Mouse (Mus musculus) hindbrain, embryonic 13.5 days (tissue): ENCODE data around the gene Zfp423. TPM values are rescaled to one million over a fixed set of nuclear protein-coding genes. Genes with fewer than 3 reads are reported as not detected.

Source experiments
- ATAC-seq: fragments of 200-750 bp; cut with Nextera tagmentation; 2 replicates; pipeline ENCODE4 v1.8.0; 2017; ENCODE audit warnings: moderate TSS enrichment; ENCODE audit not compliant: low FRiP score
- H3K27ac ChIP-seq: fragments of 300-500 bp; sonication (generic); 2 replicates; pipeline ENCODE4 v1.5.1; 2015; ENCODE audit warnings: inconsistent platforms, mild to moderate bottlenecking, moderate library complexity
- H3K27me3 ChIP-seq: fragments of 300-500 bp; sonication (generic); 2 replicates; pipeline ENCODE4 v1.6.1; 2015; ENCODE audit warnings: mild to moderate bottlenecking, inconsistent platforms
- H3K36me3 ChIP-seq: fragments of 300-500 bp; sonication (generic); 2 replicates; pipeline ENCODE4 v1.6.1; 2015; ENCODE audit warnings: mild to moderate bottlenecking, inconsistent platforms
- H3K4me1 ChIP-seq: fragments of 300-500 bp; sonication (generic); replicated peaks from 2 replicates; pipeline ENCODE4 v1.6.1; 2015; ENCODE audit warnings: inconsistent platforms
- H3K4me2 ChIP-seq: fragments of 300-500 bp; sonication (generic); 2 replicates; pipeline ENCODE4 v1.6.1; 2015; ENCODE audit warnings: inconsistent platforms, mild to moderate bottlenecking, moderate library complexity
- H3K4me3 ChIP-seq: fragments of 300-500 bp; sonication (generic); 2 replicates; pipeline ENCODE4 v1.5.1; 2015; ENCODE audit warnings: mild to moderate bottlenecking, inconsistent platforms
- H3K9ac ChIP-seq: fragments of 300-500 bp; sonication (generic); 2 replicates; pipeline ENCODE4 v1.6.1; 2015; ENCODE audit warnings: mild to moderate bottlenecking, inconsistent platforms
- H3K9me3 ChIP-seq: fragments of 300-500 bp; sonication (generic); 2 replicates; pipeline ENCODE4 v1.6.1; 2016; ENCODE audit warnings: inconsistent platforms
- WGBS: fragments of 180-500 bp; shearing (Covaris S2); methylation state at CpG from one replicate; pipeline ENCODE4 v1.1.7; 2015; 5-methylcytosine and 5-hydroxymethylcytosine counted together
- polyA plus RNA-seq: library from polyadenylated mRNA; unstranded; fragments of >200 nt; fragmentation: Nextera tagmentation; extraction: Ambion mirVana; gene quantifications from 2 replicates; pipeline ENCODE4 v1.2.1, GENCODE M21; 2015

The Zfp423 gene
- polyA plus RNA-seq, 1 experiment from 2014 or later: 39.6 TPM

DNA sequence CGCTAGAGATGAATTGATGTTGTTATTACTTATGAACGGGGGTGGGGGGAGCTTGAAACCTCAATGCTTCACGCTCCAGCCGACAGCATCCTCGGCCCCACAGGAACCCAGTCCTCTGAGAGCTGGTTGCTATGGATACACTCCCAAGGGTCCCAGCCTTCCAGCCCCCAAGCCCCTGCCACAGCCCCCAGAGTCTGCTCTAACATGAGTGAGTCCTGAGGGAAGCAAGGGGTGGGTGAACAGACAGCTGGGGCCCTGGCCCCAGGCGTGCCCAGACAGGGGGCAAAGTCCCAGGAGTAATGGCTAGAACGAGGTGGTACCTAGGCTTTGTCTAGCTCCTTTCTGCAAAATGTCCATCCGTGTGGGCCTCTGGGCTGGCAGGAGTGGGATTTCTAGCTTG lies 181.8 kb downstream of the Zfp423 start:
- WGBS: 16% methylated on average over 8 of the region's 8 CpGs
- no peak overlapping the region for H3K9ac ChIP-seq
- H3K9me3 ChIP-seq: no peaks in the 10 kb centered on the region
- peak; percentile 50 for ATAC-seq
- no peak overlapping the region for H3K4me3 ChIP-seq
- H3K27me3 ChIP-seq: no peaks in the 10 kb centered on the region
- H3K4me2 ChIP-seq: no peak overlapping the region
- H3K36me3 ChIP-seq: peaks cover 46% of the 10 kb centered on the region
- peak overlapping the region; percentile 84 for H3K27ac ChIP-seq
- H3K4me1 ChIP-seq: peaks cover 39% of the 10 kb centered on the region

DNA sequence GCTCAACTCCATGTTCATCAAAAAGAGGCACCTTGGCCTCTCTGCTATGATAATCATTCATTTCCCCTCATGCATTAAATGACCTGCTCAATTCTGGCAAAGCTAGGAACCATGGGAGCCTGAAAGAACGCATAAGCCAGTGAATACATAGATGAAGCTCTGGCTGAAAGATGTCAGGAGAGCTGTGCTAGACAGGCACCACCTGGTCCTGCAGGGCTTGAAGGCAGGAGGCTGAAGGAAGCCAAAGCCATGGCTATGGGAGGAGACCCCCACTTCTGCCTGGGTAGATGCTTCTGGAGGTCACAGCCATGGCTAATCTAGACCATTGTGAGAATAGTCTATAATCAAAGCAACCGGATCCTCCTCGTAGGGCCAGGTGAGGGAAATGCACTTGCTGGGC lies 183.5 kb downstream of the Zfp423 start:
- no peak overlapping the region for H3K4me3 ChIP-seq
- H3K27me3 ChIP-seq: no peaks in the 10 kb centered on the region
- H3K27ac ChIP-seq: no peak overlapping the region
- peaks cover 45% of the 10 kb centered on the region for H3K4me1 ChIP-seq
- 88% methylated on average over 3 of the region's 3 CpGs for WGBS
- no peak overlapping the region for H3K9ac ChIP-seq
- no peak for ATAC-seq
- peaks cover 41% of the 10 kb centered on the region for H3K36me3 ChIP-seq
- no peaks in the 10 kb centered on the region for H3K9me3 ChIP-seq
- no peak overlapping the region for H3K4me2 ChIP-seq

- no peak for ATAC-seq
- Histone ChIP-seq H3K4me1 (peaks cover 45% of the 10 kb centered on the region), H3K9me3 (no peaks in the 10 kb centered on the region), H3K4me2 (no peak overlapping the region), H3K9ac (no peak overlapping the region), H3K4me3 (no peak overlapping the region), H3K36me3 (peaks cover 31% of the 10 kb centered on the region), H3K27ac (no peak overlapping the region), H3K27me3 (no peaks in the 10 kb centered on the region)
- 71% methylated on average over 2 of the region's 2 CpGs for WGBS
Observed at GRCm38 (mm10) chr8:87774966-87775365, 184.4 kb downstream of the Zfp423 start.

DNA sequence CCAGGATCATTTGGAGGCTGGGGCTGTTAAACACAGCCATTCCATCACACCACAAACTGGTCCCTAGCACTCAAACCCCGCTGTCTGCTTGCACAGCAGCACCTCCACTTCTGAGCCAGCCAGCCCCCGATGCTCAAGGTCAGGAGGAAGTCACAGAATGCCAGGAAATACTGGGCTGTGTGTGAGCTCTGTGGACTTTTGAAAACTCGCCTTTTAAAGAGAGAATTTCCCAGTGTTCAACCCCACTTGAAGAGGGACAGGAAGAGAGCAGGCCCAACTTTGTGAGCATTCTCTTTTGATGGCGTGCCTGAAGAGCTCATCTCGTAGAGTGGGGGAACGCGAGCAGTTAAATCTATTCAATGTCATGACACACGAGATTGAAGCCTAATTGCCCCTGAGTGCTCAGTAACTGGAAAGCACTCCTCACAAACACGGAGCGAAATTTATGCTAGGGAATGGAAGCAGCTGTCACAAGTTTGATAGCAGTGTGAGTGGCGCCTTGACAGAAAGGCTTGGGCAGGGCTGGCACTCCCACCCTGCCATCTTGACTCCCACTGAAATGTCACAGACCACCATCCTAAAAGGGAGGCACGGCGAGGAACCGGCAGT lies 186.4 kb downstream of the Zfp423 start:
- no peak for ATAC-seq
- Histone ChIP-seq H3K9me3 (no peaks in the 10 kb centered on the region), H3K36me3 (peaks cover 20% of the 10 kb centered on the region), H3K4me3 (no peak overlapping the region), H3K27ac (0 out of 2 replicates have a peak overlapping the region, but pooled peaks have one; percentile 44), H3K9ac (no peak overlapping the region), H3K4me2 (no peak overlapping the region), H3K4me1 (peaks cover 45% of the 10 kb centered on the region), H3K27me3 (no peaks in the 10 kb centered on the region)
- 67% methylated on average over 14 of the region's 14 CpGs for WGBS

GRCm38 (mm10) chr8:87767882-87768281 lies 191.5 kb downstream of the Zfp423 start:
- Histone ChIP-seq H3K36me3 (peaks cover 21% of the 10 kb centered on the region), H3K4me1 (peaks cover 26% of the 10 kb centered on the region), H3K4me2 (no peak overlapping the region), H3K4me3 (no peak overlapping the region), H3K9ac (no peak overlapping the region), H3K27ac (no peak overlapping the region), H3K9me3 (no peaks in the 10 kb centered on the region), H3K27me3 (no peaks in the 10 kb centered on the region)
- no peak for ATAC-seq
- whole genome bisulfite sequencing: 86% methylated on average over 9 of the region's 9 CpGs

GRCm38 (mm10) chr8:87765276-87765675 lies 194.1 kb downstream of the Zfp423 start:
- 89% methylated on average over 3 of the region's 3 CpGs for WGBS
- H3K36me3 ChIP-seq: peaks cover 7% of the 10 kb centered on the region; the same call in 1 of the 2 replicates
- peaks cover 19% of the 10 kb centered on the region; the same call in 1 of the 2 replicates for H3K4me1 ChIP-seq
- H3K27me3 ChIP-seq: no peaks in the 10 kb centered on the region
- no peak overlapping the region for H3K4me3 ChIP-seq
- H3K27ac ChIP-seq: no peak overlapping the region; the same call in 1 of the 2 replicates
- no peak overlapping the region for H3K4me2 ChIP-seq
- no peaks in the 10 kb centered on the region for H3K9me3 ChIP-seq
- no peak overlapping the region for H3K9ac ChIP-seq
- ATAC-seq: no peak

- 38% methylated on average over 8 of the region's 8 CpGs for WGBS
- no peaks in the 10 kb centered on the region for H3K36me3 ChIP-seq
- H3K4me1 ChIP-seq: peaks cover 25% of the 10 kb centered on the region
- peak overlapping the region; percentile 10; the same call in 1 of the 2 replicates for H3K9ac ChIP-seq
- H3K27ac ChIP-seq: peak overlapping the region; percentile 72
- no peak overlapping the region for H3K4me2 ChIP-seq
- no peaks in the 10 kb centered on the region for H3K9me3 ChIP-seq
- ATAC-seq: 0 out of 2 replicates have a peak, but pooled peaks have one; percentile 32
- H3K4me3 ChIP-seq: no peak overlapping the region
- H3K27me3 ChIP-seq: no peaks in the 10 kb centered on the region
Observed at GRCm38 (mm10) chr8:87758750-87759149, 200.6 kb downstream of the Zfp423 start.

DNA sequence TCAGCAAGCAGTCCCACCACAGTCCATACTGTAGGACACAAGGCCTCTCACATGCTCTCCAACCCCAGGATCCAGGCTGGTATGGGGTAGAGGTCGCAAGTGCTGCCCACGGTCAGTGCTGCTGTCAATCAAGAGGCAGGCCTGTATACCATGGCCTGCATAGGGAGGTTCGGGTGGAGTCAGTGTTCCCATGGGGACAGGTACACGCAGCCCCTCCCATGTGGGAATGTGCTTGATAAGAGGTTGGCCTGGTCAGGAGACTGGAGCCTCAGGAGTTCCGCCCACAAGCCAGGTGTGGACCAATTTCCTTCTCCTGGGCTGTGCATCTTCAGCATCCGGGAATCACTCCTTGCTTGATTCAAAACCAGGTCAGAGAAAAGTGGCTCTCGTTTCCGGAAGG lies 204.5 kb downstream of the Zfp423 start:
- H3K9ac ChIP-seq: no peak overlapping the region
- no peak overlapping the region for H3K27ac ChIP-seq
- no peaks in the 10 kb centered on the region for H3K9me3 ChIP-seq
- 88% methylated on average over 8 of the region's 8 CpGs for WGBS
- peaks cover 60% of the 10 kb centered on the region for H3K4me1 ChIP-seq
- no peak for ATAC-seq
- H3K36me3 ChIP-seq: no peaks in the 10 kb centered on the region
- no peak overlapping the region for H3K4me3 ChIP-seq
- no peak overlapping the region for H3K4me2 ChIP-seq
- H3K27me3 ChIP-seq: no peaks in the 10 kb centered on the region

GRCm38 (mm10) chr8:87753636-87754035 lies 205.8 kb downstream of the Zfp423 start:
- no peak for ATAC-seq
- Histone ChIP-seq H3K27me3 (no peaks in the 10 kb centered on the region), H3K9ac (no peak overlapping the region), H3K4me3 (no peak overlapping the region), H3K36me3 (no peaks in the 10 kb centered on the region), H3K4me2 (no peak overlapping the region), H3K27ac (peak overlapping the region; percentile 78; the same call in 1 of the 2 replicates), H3K9me3 (no peaks in the 10 kb centered on the region), H3K4me1 (peaks cover 63% of the 10 kb centered on the region)
- WGBS: 73% methylated on average over 2 of the region's 2 CpGs

- H3K27ac ChIP-seq: peak overlapping the region; percentile 78
- no peak overlapping the region for H3K4me2 ChIP-seq
- WGBS: 69% methylated on average over 8 of the region's 8 CpGs
- 0 out of 2 replicates have a peak, but pooled peaks have one; percentile 21 for ATAC-seq
- 0 out of 2 replicates have a peak overlapping the region, but pooled peaks have one; percentile 9 for H3K9ac ChIP-seq
- no peaks in the 10 kb centered on the region for H3K36me3 ChIP-seq
- no peaks in the 10 kb centered on the region for H3K27me3 ChIP-seq
- H3K4me3 ChIP-seq: no peak overlapping the region
- H3K4me1 ChIP-seq: peaks cover 61% of the 10 kb centered on the region
- H3K9me3 ChIP-seq: no peaks in the 10 kb centered on the region
Observed at GRCm38 (mm10) chr8:87753148-87753547, 206.2 kb downstream of the Zfp423 start.

DNA sequence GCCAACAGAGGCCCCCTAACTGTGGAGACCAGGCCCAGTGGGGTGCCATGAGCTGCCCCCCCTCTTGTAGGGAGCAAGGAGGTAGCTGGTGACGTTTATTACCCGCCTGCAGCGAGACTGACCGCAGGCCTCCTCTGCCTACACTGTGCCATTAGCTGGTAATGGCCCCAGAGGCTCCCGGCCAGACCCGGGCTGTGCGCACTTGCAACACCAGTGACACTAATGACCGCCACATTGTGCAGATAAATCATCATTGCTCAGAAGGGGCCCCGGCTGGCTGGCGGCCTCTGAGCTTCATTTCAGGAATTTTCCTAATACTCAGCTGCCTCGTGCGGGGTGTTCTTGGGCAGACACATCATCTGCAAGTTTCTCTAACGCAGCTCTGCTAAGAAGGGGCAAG lies 206.7 kb downstream of the Zfp423 start:
- peak; percentile 57 for ATAC-seq
- Histone ChIP-seq H3K4me3 (no peak overlapping the region), H3K27ac (peak overlapping the region; percentile 78), H3K4me2 (no peak overlapping the region), H3K27me3 (no peaks in the 10 kb centered on the region), H3K4me1 (peaks cover 63% of the 10 kb centered on the region), H3K36me3 (no peaks in the 10 kb centered on the region), H3K9me3 (no peaks in the 10 kb centered on the region), H3K9ac (peak overlapping the region; percentile 9; the same call in 1 of the 2 replicates)
- 60% methylated on average over 13 of the region's 13 CpGs for WGBS

DNA sequence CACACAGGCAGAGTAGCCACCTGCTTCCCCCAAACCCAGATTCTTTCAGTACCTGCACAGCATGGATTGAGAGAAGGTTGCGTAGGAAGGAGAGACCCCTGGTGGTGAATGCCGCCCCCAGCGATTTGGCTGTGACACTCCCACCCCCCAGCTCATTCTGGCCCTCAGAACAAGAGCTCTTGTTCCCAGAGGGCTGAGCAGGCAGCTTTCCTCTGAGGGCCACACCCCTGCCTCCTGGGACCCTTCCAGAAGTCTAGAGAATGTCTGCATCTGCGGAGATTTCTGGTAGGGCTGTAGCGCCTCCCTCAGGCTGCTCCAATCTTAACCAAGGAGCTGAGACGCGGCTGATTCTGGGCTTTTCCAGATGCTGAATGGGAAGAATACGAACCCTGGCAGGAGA lies 211.8 kb downstream of the Zfp423 start:
- H3K36me3 ChIP-seq: no peaks in the 10 kb centered on the region
- peaks cover 88% of the 10 kb centered on the region for H3K4me1 ChIP-seq
- no peak for ATAC-seq
- no peak overlapping the region for H3K4me2 ChIP-seq
- no peaks in the 10 kb centered on the region for H3K9me3 ChIP-seq
- H3K27ac ChIP-seq: peak overlapping the region; percentile 85
- 20% methylated on average over 8 of the region's 8 CpGs for WGBS
- no peak overlapping the region for H3K4me3 ChIP-seq
- H3K27me3 ChIP-seq: no peaks in the 10 kb centered on the region
- H3K9ac ChIP-seq: peak overlapping the region; percentile 58

- Histone ChIP-seq H3K4me2 (no peak overlapping the region), H3K9me3 (no peaks in the 10 kb centered on the region), H3K27ac (peak overlapping the region; percentile 85), H3K9ac (peak overlapping the region; percentile 58), H3K27me3 (no peaks in the 10 kb centered on the region), H3K36me3 (no peaks in the 10 kb centered on the region), H3K4me3 (no peak overlapping the region), H3K4me1 (peaks cover 88% of the 10 kb centered on the region)
- no peak for ATAC-seq
- 9% methylated on average over 8 of the region's 8 CpGs for WGBS
Observed at GRCm38 (mm10) chr8:87747142-87747541, 212.3 kb downstream of the Zfp423 start.
